Mouse (Mus musculus) midbrain, embryonic 15.5 days (tissue): Measurements from ENCODE around the gene Xpnpep3. TPM values are rescaled to one million over a fixed set of nuclear protein-coding genes. Genes with fewer than 3 reads are reported as not detected.

Experiments
- ATAC-seq: fragments of 200-750 bp; cut with Nextera tagmentation; replicated peaks from 2 replicates; pipeline ENCODE4 v1.8.0; 2017; ENCODE audit warnings: moderate TSS enrichment
- H3K27ac ChIP-seq: fragments of 300-500 bp; sonication (generic); 2 replicates; pipeline ENCODE4 v1.5.1; 2015; ENCODE audit warnings: mild to moderate bottlenecking, inconsistent platforms
- H3K27me3 ChIP-seq: fragments of 300-500 bp; sonication (generic); replicated peaks from 2 replicates; pipeline ENCODE4 v1.6.1; 2015; ENCODE audit warnings: inconsistent platforms
- H3K36me3 ChIP-seq: fragments of 300-500 bp; sonication (generic); replicated peaks from 2 replicates; pipeline ENCODE4 v1.6.1; 2015; ENCODE audit warnings: inconsistent platforms
- H3K4me1 ChIP-seq: fragments of 300-500 bp; sonication (generic); 2 replicates; pipeline ENCODE4 v1.6.1; 2015; ENCODE audit warnings: inconsistent platforms
- H3K4me2 ChIP-seq: fragments of 300-500 bp; sonication (generic); 2 replicates; pipeline ENCODE4 v1.6.1; 2015; ENCODE audit warnings: inconsistent platforms, mild to moderate bottlenecking, moderate library complexity
- H3K4me3 ChIP-seq: fragments of 300-500 bp; sonication (generic); 2 replicates; pipeline ENCODE4 v1.5.1; 2015; ENCODE audit warnings: mild to moderate bottlenecking, inconsistent platforms
- H3K9ac ChIP-seq: fragments of 300-500 bp; sonication (generic); 2 replicates; pipeline ENCODE4 v1.6.1; 2015; ENCODE audit warnings: mild to moderate bottlenecking, inconsistent platforms
- H3K9me3 ChIP-seq: fragments of 300-500 bp; sonication (generic); 2 replicates; pipeline ENCODE4 v1.6.1; 2016; ENCODE audit warnings: inconsistent platforms
- WGBS: fragments of 180-500 bp; shearing (Covaris S2); methylation state at CpG from one replicate; pipeline ENCODE4 v1.1.7; 2015; ENCODE audit warnings: mixed read lengths; 5-methylcytosine and 5-hydroxymethylcytosine counted together
- polyA plus RNA-seq: library from polyadenylated mRNA; unstranded; fragments of >200 nt; fragmentation: Nextera tagmentation; extraction: Ambion mirVana; gene quantifications from 2 replicates; pipeline ENCODE4 v1.2.1, GENCODE M21; 2015

Xpnpep3 gene
- polyA plus RNA-seq, 1 experiment from 2014 or later = 9.5 TPM

DNA sequence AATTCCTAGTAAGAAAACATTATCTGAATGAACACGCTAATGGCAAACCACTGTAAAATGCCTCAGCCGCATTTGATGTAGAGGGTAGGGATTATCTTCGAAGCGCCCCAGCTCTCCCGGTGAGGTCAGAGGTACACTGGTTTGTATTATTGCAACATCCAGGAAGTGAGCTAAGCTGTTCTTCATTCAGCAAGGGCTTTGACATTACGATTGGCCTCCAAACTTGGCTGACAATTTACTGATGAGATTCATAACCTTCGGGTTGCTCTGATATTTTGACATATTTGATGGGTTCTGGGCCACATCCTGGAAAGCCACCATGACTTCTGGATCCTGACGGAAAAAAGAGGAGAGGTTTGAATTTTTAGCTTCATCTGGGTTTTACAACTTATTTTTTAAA is 34.7 kb upstream of the Xpnpep3 start:
- Histone ChIP-seq H3K9ac (no peak overlapping the region), H3K36me3 (peaks cover 34% of the 10 kb centered on the region), H3K4me3 (no peak overlapping the region), H3K27me3 (no peaks in the 10 kb centered on the region), H3K4me2 (no peak overlapping the region), H3K4me1 (peaks cover under 1% of the 10 kb centered on the region), H3K9me3 (no peaks in the 10 kb centered on the region), H3K27ac (no peak overlapping the region)
- WGBS = 96% methylated on average over 8 of the region's 8 CpGs
- ATAC-seq = no peak

DNA sequence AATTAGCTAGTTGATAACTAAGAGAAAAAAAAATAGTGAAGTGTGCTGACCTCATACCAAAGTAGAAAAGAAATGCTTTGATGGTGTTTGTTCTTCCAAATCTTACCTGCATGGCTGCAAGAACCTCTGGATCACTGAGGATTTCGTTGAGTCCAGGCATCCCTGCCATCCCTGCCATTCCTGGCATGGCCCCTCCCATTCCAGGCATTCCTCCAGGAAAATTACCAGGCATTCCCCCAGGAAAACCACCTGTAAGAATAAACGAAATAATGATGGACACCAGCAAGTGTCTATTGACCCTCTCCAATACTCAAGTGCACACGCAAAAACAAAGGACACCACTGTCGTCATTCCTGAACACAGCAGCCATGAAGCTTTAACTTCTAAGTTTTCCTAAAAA is 33.7 kb upstream of the Xpnpep3 start:
- no peak for ATAC-seq
- Histone ChIP-seq H3K9me3 (no peaks in the 10 kb centered on the region), H3K4me1 (no peaks in the 10 kb centered on the region), H3K27me3 (no peaks in the 10 kb centered on the region), H3K4me3 (no peak overlapping the region), H3K4me2 (no peak overlapping the region), H3K36me3 (peaks cover 41% of the 10 kb centered on the region), H3K27ac (no peak overlapping the region), H3K9ac (no peak overlapping the region)
- WGBS = 92% methylated on average over 4 of the region's 4 CpGs

DNA sequence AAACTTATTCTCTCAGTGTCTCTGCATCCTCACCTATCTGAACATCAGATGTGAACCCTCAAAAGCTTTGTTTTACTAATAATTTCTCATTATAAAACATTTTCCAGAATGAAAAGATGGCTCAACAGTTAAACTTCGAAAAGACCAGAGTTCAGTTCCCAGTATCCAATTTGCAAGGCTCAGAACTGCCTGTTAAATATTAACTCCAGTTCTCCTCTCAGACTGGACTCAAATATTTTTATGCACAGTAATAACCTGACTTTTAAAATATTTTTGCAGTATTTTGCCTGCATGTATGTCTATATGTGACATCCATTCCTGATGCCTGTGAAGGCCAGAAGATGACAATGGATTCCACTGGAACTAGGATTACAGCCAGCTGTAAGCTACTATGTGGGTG is 31.3 kb upstream of the Xpnpep3 start:
- no peak overlapping the region for H3K9ac ChIP-seq
- no peak overlapping the region for H3K4me2 ChIP-seq
- H3K4me1 ChIP-seq = no peaks in the 10 kb centered on the region
- no peaks in the 10 kb centered on the region for H3K27me3 ChIP-seq
- 93% methylated on average over 1 of the region's 1 CpGs for WGBS
- H3K9me3 ChIP-seq = no peaks in the 10 kb centered on the region
- H3K27ac ChIP-seq = no peak overlapping the region
- no peak overlapping the region for H3K4me3 ChIP-seq
- ATAC-seq = no peak
- H3K36me3 ChIP-seq = peaks cover 53% of the 10 kb centered on the region

DNA sequence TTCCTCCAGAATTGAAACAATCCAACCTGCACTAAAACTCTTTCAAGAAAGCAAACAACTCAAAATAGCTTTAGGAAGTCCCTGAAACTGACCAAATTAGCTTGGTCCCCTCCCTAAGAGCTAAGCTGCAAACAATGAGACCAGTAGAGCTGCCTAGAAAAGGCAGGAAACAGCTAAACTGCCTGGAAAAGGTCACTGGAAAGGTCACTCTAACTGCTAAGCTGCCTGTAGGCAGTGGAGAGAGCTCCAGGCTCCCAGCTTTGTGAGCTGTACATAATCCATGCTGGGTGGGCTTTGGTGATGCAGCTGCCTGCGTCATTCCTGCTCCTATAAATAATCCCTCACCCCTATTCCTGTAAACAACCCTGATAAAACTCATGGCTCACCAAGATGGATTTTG is 29.6 kb upstream of the Xpnpep3 start:
- Histone ChIP-seq H3K4me3 (no peak overlapping the region), H3K27me3 (no peaks in the 10 kb centered on the region), H3K36me3 (peaks cover 55% of the 10 kb centered on the region), H3K4me2 (no peak overlapping the region), H3K27ac (no peak overlapping the region), H3K9me3 (no peaks in the 10 kb centered on the region), H3K9ac (no peak overlapping the region), H3K4me1 (no peaks in the 10 kb centered on the region)
- ATAC-seq = no peak
- WGBS = 38% methylated on average over 1 of the region's 1 CpGs

DNA sequence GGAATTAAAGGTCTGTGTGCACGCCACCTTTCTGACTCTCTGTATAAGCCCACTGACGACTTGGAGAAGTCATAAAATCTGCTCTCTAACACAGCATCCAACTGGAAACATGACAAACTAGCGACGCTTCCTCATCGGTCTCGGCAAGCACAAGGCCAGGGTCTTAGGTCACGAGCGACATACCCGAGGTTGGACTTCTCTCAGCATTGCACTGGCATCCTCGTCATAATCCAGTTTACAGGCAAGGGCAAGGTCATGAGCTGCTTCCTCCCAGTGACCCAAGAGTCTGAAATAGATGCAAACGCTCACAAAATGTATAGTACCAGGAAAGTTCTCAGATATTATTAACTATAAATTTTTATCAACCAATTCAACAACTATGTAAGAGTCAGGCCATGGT is 25.3 kb upstream of the Xpnpep3 start:
- no peak overlapping the region for H3K4me2 ChIP-seq
- H3K27ac ChIP-seq = no peak overlapping the region
- H3K36me3 ChIP-seq = peaks cover 37% of the 10 kb centered on the region
- 91% methylated on average over 11 of the region's 11 CpGs for WGBS
- H3K9me3 ChIP-seq = no peaks in the 10 kb centered on the region
- H3K4me1 ChIP-seq = no peaks in the 10 kb centered on the region
- H3K4me3 ChIP-seq = no peak overlapping the region
- no peaks in the 10 kb centered on the region for H3K27me3 ChIP-seq
- no peak for ATAC-seq
- no peak overlapping the region for H3K9ac ChIP-seq

DNA sequence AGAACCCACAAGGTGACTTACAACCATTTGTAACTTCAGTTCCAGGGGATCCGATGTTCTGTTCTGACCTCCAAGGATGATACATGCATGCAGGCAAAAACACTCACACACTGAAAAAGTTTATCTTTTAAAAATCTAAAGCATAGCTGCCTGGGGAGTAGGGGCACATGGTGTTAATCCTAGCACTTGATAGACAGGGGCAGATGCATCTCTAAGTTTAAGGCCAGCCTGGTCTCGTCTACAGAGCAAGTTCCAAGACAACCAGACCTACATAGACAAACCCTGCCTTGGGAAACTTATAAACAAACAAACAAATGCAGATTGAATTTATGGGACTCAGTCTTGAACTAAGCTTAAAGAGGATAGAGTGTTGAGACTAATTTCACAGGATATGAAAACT is 21.1 kb upstream of the Xpnpep3 start:
- Histone ChIP-seq H3K9ac (no peak overlapping the region), H3K27ac (no peak overlapping the region), H3K36me3 (peaks cover 39% of the 10 kb centered on the region), H3K4me2 (no peak overlapping the region), H3K4me1 (no peaks in the 10 kb centered on the region), H3K9me3 (no peaks in the 10 kb centered on the region), H3K4me3 (no peak overlapping the region), H3K27me3 (no peaks in the 10 kb centered on the region)
- 87% methylated on average over 2 of the region's 2 CpGs for WGBS
- no peak for ATAC-seq

DNA sequence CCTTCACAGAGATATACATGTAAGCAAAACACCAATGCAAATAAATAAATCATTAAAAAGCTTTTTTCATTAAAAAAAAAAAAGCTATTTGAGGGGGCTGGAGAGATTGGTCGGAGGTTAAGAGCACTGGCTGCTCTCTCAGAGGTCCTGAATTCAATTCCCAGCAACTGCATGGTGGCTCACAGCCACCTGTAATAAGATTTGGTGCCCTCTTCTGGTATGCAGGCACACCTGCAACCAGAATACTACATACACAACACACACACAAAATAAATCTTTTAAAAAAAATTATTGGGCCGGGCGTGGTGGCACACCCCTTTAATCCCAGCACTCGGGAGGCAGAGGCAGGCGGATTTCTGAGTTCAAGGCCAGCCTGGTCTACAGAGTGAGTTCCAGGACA is 13.6 kb upstream of the Xpnpep3 start:
- Histone ChIP-seq H3K4me3 (no peak overlapping the region), H3K9ac (no peak overlapping the region), H3K4me2 (no peak overlapping the region), H3K9me3 (no peaks in the 10 kb centered on the region), H3K27me3 (no peaks in the 10 kb centered on the region), H3K27ac (no peak overlapping the region), H3K36me3 (peaks cover 51% of the 10 kb centered on the region), H3K4me1 (no peaks in the 10 kb centered on the region)
- WGBS = over 99% methylated on average over 5 of the region's 5 CpGs
- ATAC-seq = no peak

DNA sequence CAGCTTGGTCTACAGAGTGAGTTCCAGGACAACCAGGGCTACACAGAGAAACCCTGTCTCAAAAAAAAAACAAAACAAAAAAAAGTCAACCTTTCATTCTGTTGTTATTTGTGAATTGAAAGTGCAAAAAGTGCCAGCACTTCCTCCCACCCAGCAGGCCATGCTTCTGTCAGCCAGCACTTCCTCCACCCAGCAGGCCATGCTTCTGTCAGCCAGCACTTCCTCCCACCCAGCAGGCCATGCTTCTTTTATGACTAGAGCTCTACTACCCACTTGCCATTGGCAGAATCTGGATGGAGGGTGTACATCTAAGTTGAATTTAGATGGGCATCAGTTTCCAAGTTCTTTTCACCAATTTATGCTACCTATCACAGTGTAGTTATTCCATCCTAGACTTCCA is 6.9 kb upstream of the Xpnpep3 start:
- Histone ChIP-seq H3K4me2 (no peak overlapping the region), H3K9me3 (no peaks in the 10 kb centered on the region), H3K36me3 (peaks cover 22% of the 10 kb centered on the region), H3K4me3 (no peak overlapping the region), H3K27ac (no peak overlapping the region), H3K27me3 (no peaks in the 10 kb centered on the region), H3K4me1 (peaks cover 12% of the 10 kb centered on the region), H3K9ac (no peak overlapping the region)
- ATAC-seq = no peak

DNA sequence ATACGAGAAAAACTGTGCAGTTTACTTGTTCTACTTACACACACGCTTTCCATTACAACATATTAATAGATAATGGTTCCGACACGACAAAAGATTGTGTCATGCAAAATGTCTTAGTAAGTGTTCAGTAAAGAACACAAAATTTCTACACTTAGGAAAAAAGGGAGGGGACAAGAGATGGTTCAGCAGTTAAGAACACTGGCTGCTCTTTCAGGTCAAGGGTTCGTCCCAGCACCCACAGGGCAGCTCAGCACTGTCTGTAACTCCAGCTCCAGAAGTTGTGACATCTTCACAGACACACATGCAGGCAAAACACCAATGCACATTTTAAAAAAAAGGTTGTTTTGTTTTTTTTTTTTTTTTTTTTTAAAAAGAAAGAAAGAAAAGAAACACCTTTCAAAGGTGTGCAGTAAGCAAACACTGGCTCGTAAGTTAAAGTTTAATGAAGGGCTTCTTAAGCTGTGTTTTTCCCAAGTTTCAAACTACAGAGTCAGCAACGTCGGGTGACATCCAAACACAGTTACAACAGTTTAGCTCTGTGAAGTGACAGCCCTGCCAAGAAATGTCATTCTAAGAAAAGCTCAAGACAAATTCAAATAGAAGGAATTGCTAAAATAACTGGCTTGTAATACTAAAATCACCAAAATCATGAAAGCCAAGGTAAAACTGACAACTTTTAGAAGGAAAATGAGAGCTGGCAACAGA is 5.6 kb upstream of the Xpnpep3 start:
- Histone ChIP-seq H3K4me1 (peaks cover 21% of the 10 kb centered on the region), H3K9me3 (no peaks in the 10 kb centered on the region), H3K4me3 (no peak overlapping the region), H3K27ac (no peak overlapping the region), H3K27me3 (no peaks in the 10 kb centered on the region), H3K9ac (no peak overlapping the region), H3K36me3 (peaks cover 11% of the 10 kb centered on the region), H3K4me2 (no peak overlapping the region)
- ATAC-seq = no peak
- 90% methylated on average over 8 of the region's 8 CpGs for WGBS

DNA sequence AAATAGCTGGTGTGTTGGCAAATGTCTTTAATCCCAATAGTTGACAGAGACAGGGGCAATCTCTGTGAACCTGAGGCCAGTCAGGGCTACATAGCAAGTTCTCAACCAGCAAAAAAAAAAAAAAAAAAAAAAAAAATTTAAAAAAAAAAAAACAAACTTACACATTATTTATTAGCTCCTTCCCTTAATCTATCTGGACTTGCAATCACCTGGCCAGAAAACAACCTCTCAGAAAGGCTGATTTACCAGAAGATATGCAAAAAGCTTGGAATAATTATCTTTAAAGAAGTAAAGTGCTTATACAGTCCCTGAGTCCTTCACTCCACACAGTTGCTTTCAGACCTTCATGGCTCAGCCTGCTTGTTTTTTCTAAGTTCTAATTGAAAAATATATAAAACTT is 1.7 kb upstream of the Xpnpep3 start:
- Histone ChIP-seq H3K9ac (peak overlapping the region; percentile 80), H3K27me3 (no peaks in the 10 kb centered on the region), H3K9me3 (no peaks in the 10 kb centered on the region), H3K4me2 (peak overlapping the region; percentile 78), H3K36me3 (no peaks in the 10 kb centered on the region), H3K27ac (no peak overlapping the region), H3K4me3 (peak overlapping the region; percentile 72), H3K4me1 (peaks cover 32% of the 10 kb centered on the region)
- no peak for ATAC-seq

DNA sequence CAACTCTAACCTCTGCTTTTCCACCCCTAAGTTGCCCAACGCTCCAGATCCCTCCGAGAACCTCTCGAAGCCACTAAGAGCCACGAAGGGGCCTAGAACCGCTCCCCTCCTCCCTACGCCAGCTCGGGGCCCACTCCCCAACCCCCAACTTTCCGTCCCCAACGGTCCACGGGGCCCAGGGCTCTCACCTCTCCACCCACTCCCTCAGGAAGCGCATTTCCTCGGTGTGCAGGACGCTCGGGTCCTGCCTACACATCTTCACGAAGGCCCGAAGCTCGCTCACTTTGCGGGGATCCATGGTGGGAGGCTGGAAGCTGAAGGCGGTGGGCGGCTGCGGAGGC is 671 bp upstream of the Xpnpep3 start:
- H3K27me3 ChIP-seq = no peaks in the 10 kb centered on the region
- ATAC-seq = no peak; the same call in 1 of the 2 replicates
- peaks cover 32% of the 10 kb centered on the region for H3K4me1 ChIP-seq
- H3K4me3 ChIP-seq = peak overlapping the region; percentile 72
- peak overlapping the region; percentile 80 for H3K9ac ChIP-seq
- H3K4me2 ChIP-seq = peak overlapping the region; percentile 78
- peak overlapping the region; percentile 95 for H3K27ac ChIP-seq
- no peaks in the 10 kb centered on the region for H3K36me3 ChIP-seq
- no peaks in the 10 kb centered on the region for H3K9me3 ChIP-seq
- WGBS = 0% methylated on average over 21 of the region's 21 CpGs

DNA sequence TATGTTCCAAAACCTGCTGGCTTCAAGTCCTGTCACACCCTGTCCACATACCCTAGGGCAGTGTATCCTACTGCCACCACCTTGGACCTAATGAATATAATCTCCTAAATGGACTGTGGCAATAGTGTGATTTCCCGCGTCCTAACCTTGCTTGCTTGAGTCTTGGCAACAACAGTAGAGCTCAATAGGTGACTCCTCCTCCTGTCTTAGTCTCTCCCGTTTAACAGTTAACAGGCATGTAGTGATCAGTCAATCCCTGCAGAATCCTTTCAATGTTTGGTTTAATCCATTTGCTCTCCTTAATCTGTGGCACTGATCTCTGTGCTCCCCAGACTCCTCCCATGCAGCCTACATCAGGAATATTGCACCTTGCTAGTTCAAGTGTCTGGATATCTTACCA is 5.1 kb downstream of the Xpnpep3 start:
- H3K9me3 ChIP-seq = no peaks in the 10 kb centered on the region
- WGBS = 80% methylated on average over 3 of the region's 3 CpGs
- no peak overlapping the region for H3K4me2 ChIP-seq
- H3K36me3 ChIP-seq = no peaks in the 10 kb centered on the region
- peaks cover 11% of the 10 kb centered on the region for H3K4me1 ChIP-seq
- H3K27me3 ChIP-seq = no peaks in the 10 kb centered on the region
- ATAC-seq = no peak
- no peak overlapping the region for H3K27ac ChIP-seq
- no peak overlapping the region for H3K9ac ChIP-seq
- H3K4me3 ChIP-seq = no peak overlapping the region

DNA sequence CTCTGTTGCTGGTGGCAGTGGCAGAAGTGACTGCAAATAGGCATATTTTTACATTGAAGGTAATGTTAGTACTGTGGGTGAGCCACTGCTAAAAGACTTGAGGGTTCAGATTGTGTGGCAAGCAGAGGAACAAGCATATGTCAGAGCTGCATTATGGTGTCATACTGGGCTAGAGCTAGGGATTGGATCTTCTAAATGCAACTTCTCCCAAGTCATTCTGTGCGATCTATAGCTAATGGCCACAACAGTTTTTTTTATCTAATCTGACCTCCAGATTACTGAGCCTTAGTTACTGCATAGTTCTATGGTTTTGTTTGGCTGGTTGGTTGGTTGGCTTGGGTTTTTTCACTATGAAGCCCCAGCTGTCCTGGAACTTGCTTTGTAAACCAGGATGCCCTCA is 8.3 kb downstream of the Xpnpep3 start, which contains the start of gene Dnajb7:
Dnajb7 (minus strand) TSS at position 101 of the 400 bp plus-strand sequence.
- Histone ChIP-seq H3K27ac (no peak within 1 kb of the TSS), H3K9me3 (no peaks in the 10 kb centered on the region), H3K36me3 (no peaks in the 10 kb centered on the region), H3K4me1 (no peaks in the 10 kb centered on the region), H3K4me2 (no peak within 1 kb of the TSS), H3K4me3 (no peak within 1 kb of the TSS), H3K27me3 (no peaks in the 10 kb centered on the region), H3K9ac (no peak within 1 kb of the TSS)
- no peak for ATAC-seq
- 92% methylated on average over 1 of the region's 1 CpGs for WGBS
